Mouse (Mus musculus): ENCODE data around the gene Klhl30. TPM values are rescaled to one million over a fixed set of nuclear protein-coding genes. Genes with fewer than 3 reads are reported as not detected.

Gene Klhl30
- 0.37 and 2.6 TPM in 2 replicates for polyA plus RNA-seq (2015; fragmentation: Nextera tagmentation; extraction: Ambion mirVana)

DNA sequence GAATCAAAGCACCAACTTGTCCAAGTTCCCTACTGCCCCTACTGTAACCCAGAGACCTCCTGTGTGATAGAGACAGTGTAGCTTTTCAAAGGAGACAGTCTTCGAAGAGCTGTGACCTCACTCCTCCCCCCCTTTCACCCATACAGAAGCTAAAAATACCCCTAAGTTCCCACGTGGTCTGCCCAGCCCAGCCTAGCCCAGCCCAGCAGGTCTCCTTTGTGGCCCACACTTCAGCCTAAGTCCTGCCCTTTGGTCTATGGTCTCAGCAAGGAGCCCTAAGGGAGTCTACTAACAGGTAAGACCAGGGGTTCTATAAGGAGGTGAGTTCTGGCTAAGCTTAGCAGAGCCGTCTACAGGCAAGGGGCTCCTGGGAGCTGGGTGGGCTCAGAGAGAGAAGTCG lies at the start of gene Klhl30:
Gene Klhl30, plus strand, starts transcription at position 176 of the 400 bp plus-strand sequence.
- no peak within 1 kb of the TSS for H3K9ac ChIP-seq (ENCODE audit: low read length)
- H3K4me3 ChIP-seq (replicated peaks; ENCODE audit: low read length) = no peak within 1 kb of the TSS
- H3K4me2 ChIP-seq (ENCODE audit: low read depth, low read length) = no peak within 1 kb of the TSS
- H3K9me3 ChIP-seq (replicated peaks; ENCODE audit: control insufficient read depth, low read length) = no peaks in the 10 kb centered on the region
- H3K36me3 ChIP-seq (ENCODE audit: control insufficient read depth, insufficient read depth, low read length) = no peaks in the 10 kb centered on the region
- H3K4me1 ChIP-seq (ENCODE audit: control insufficient read depth, insufficient read depth, low read length) = 0 out of 2 replicates have a peak, but pooled peaks cover 3% of the 10 kb centered on the region
- H3K27ac ChIP-seq (ENCODE audit: low read length) = no peak within 1 kb of the TSS
- H3K27me3 ChIP-seq (ENCODE audit: control insufficient read depth, insufficient read depth, low read length) = peaks cover 10% of the 10 kb centered on the region
- 50% methylated on average over 4 of the region's 4 CpGs for WGBS
- ATAC-seq (ENCODE audit: insufficient read depth, low FRiP score) = no peak

- ATAC-seq (ENCODE audit: insufficient read depth, low FRiP score) = no peak
- Histone ChIP-seq H3K9ac (ENCODE audit: low read length) (no peak overlapping the region), H3K36me3 (ENCODE audit: control insufficient read depth, insufficient read depth, low read length) (0 out of 2 replicates have a peak, but pooled peaks cover 4% of the 10 kb centered on the region), H3K4me3 (replicated peaks; ENCODE audit: low read length) (no peak overlapping the region), H3K4me1 (ENCODE audit: control insufficient read depth, insufficient read depth, low read length) (peaks cover 17% of the 10 kb centered on the region), H3K27ac (ENCODE audit: low read length) (no peak overlapping the region), H3K4me2 (ENCODE audit: low read depth, low read length) (no peak overlapping the region), H3K9me3 (replicated peaks; ENCODE audit: control insufficient read depth, low read length) (no peaks in the 10 kb centered on the region), H3K27me3 (ENCODE audit: control insufficient read depth, insufficient read depth, low read length) (no peaks in the 10 kb centered on the region)
- 48% methylated on average over 3 of the region's 3 CpGs for WGBS
Observed at GRCm38 (mm10) chr1:91301206-91301920, 49.5 kb upstream of the Klhl30 start.

- H3K27ac ChIP-seq (ENCODE audit: low read length) = peak overlapping the region; percentile 22; the same call in 1 of the 2 replicates
- H3K27me3 ChIP-seq (ENCODE audit: control insufficient read depth, insufficient read depth, low read length) = no peaks in the 10 kb centered on the region
- 89% methylated on average over 3 of the region's 3 CpGs for WGBS
- ATAC-seq (ENCODE audit: insufficient read depth, low FRiP score) = no peak
- H3K9ac ChIP-seq (ENCODE audit: low read length) = no peak overlapping the region
- peaks cover 17% of the 10 kb centered on the region for H3K4me1 ChIP-seq (ENCODE audit: control insufficient read depth, insufficient read depth, low read length)
- no peak overlapping the region for H3K4me2 ChIP-seq (ENCODE audit: low read depth, low read length)
- no peaks in the 10 kb centered on the region for H3K9me3 ChIP-seq (replicated peaks; ENCODE audit: control insufficient read depth, low read length)
- no peak overlapping the region for H3K4me3 ChIP-seq (replicated peaks; ENCODE audit: low read length)
- H3K36me3 ChIP-seq (ENCODE audit: control insufficient read depth, insufficient read depth, low read length) = 0 out of 2 replicates have a peak, but pooled peaks cover 4% of the 10 kb centered on the region
Observed at GRCm38 (mm10) chr1:91302021-91302420, 48.8 kb upstream of the Klhl30 start.

GRCm38 (mm10) chr1:91304621-91305020 lies 46.2 kb upstream of the Klhl30 start:
- no peaks in the 10 kb centered on the region for H3K27me3 ChIP-seq (ENCODE audit: control insufficient read depth, insufficient read depth, low read length)
- H3K9ac ChIP-seq (ENCODE audit: low read length) = no peak overlapping the region
- H3K4me1 ChIP-seq (ENCODE audit: control insufficient read depth, insufficient read depth, low read length) = peaks cover 6% of the 10 kb centered on the region; the same call in 1 of the 2 replicates
- H3K9me3 ChIP-seq (replicated peaks; ENCODE audit: control insufficient read depth, low read length) = no peaks in the 10 kb centered on the region
- WGBS = 86% methylated on average over 4 of the region's 4 CpGs
- no peak overlapping the region for H3K4me2 ChIP-seq (ENCODE audit: low read depth, low read length)
- H3K27ac ChIP-seq (ENCODE audit: low read length) = no peak overlapping the region
- H3K36me3 ChIP-seq (ENCODE audit: control insufficient read depth, insufficient read depth, low read length) = 0 out of 2 replicates have a peak, but pooled peaks cover 16% of the 10 kb centered on the region
- H3K4me3 ChIP-seq (replicated peaks; ENCODE audit: low read length) = no peak overlapping the region
- no peak for ATAC-seq (ENCODE audit: insufficient read depth, low FRiP score)

DNA sequence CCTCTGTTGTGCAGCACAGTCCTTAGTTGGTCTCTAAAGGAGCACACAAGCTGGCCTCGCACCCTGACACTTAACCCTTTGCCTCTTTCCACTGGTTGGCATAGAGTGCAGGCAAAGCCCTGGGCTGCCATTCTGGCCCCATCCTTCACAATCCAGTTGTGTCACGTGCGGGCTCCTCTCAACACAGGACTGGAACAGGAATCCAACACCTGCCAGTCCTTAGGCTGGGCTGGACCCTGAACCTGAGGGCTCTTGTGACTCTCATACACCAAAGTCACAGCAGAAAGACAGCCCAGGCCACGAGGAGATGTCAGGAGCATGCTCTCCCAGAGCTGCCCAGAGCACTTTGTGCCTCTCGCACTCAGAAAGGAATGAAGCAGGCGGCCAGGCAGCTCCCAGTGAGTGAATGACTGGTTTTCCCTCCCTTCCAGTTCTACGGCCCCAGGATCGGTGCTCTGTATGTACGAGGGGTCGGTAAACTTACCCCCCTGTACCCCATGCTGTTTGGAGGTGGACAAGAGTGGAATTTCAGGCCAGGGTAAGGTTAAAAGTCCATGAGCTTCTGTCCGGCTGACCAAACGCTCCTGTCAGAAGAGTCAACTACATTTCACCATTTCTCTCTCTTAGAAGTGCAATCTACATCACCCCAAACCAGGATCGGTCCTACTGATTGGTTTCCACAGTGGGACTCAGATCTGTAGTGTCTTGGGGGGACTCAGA lies 41.3 kb upstream of the Klhl30 start:
- WGBS = 91% methylated on average over 13 of the region's 13 CpGs
- Histone ChIP-seq H3K4me1 (ENCODE audit: control insufficient read depth, insufficient read depth, low read length) (peaks cover 8% of the 10 kb centered on the region; the same call in 1 of the 2 replicates), H3K27ac (ENCODE audit: low read length) (no peak overlapping the region), H3K9ac (ENCODE audit: low read length) (no peak overlapping the region), H3K36me3 (ENCODE audit: control insufficient read depth, insufficient read depth, low read length) (0 out of 2 replicates have a peak, but pooled peaks cover 12% of the 10 kb centered on the region), H3K27me3 (ENCODE audit: control insufficient read depth, insufficient read depth, low read length) (no peaks in the 10 kb centered on the region), H3K4me2 (ENCODE audit: low read depth, low read length) (no peak overlapping the region), H3K4me3 (replicated peaks; ENCODE audit: low read length) (no peak overlapping the region), H3K9me3 (replicated peaks; ENCODE audit: control insufficient read depth, low read length) (no peaks in the 10 kb centered on the region)
- no peak for ATAC-seq (ENCODE audit: insufficient read depth, low FRiP score)

DNA sequence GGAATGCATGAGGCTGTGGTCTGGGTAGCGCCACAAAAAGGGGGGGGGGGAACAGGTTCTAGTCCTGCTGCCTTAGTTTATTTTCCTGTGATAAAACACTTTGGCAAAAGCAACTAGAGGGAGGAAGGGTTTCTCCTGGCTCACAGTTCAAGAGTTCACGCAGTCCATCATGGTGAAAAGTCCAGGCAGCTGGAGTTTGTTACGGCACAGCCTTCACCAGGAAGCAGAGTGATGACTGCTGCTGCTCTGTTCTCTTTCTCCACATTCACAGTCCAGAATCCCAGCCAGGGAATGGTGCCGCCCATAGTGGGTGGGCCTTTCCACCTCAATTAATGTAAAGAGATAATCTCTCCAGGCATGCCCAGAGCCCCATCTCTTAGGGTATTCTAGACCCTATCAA lies 38.5 kb upstream of the Klhl30 start:
- no peak for ATAC-seq (ENCODE audit: insufficient read depth, low FRiP score)
- Histone ChIP-seq H3K27me3 (ENCODE audit: control insufficient read depth, insufficient read depth, low read length) (no peaks in the 10 kb centered on the region), H3K27ac (ENCODE audit: low read length) (no peak overlapping the region), H3K4me2 (ENCODE audit: low read depth, low read length) (no peak overlapping the region), H3K4me1 (ENCODE audit: control insufficient read depth, insufficient read depth, low read length) (peaks cover 8% of the 10 kb centered on the region; the same call in 1 of the 2 replicates), H3K36me3 (ENCODE audit: control insufficient read depth, insufficient read depth, low read length) (0 out of 2 replicates have a peak, but pooled peaks cover 12% of the 10 kb centered on the region), H3K9me3 (replicated peaks; ENCODE audit: control insufficient read depth, low read length) (no peaks in the 10 kb centered on the region), H3K4me3 (replicated peaks; ENCODE audit: low read length) (no peak overlapping the region), H3K9ac (ENCODE audit: low read length) (no peak overlapping the region)
- 79% methylated on average over 4 of the region's 4 CpGs for WGBS

GRCm38 (mm10) chr1:91313251-91313650 lies 37.6 kb upstream of the Klhl30 start:
- Histone ChIP-seq H3K4me1 (ENCODE audit: control insufficient read depth, insufficient read depth, low read length) (peaks cover 8% of the 10 kb centered on the region; the same call in 1 of the 2 replicates), H3K9ac (ENCODE audit: low read length) (0 out of 2 replicates have a peak overlapping the region, but pooled peaks have one; percentile 13), H3K4me2 (ENCODE audit: low read depth, low read length) (no peak overlapping the region), H3K36me3 (ENCODE audit: control insufficient read depth, insufficient read depth, low read length) (0 out of 2 replicates have a peak, but pooled peaks cover 8% of the 10 kb centered on the region), H3K27ac (ENCODE audit: low read length) (peak overlapping the region; percentile 68), H3K27me3 (ENCODE audit: control insufficient read depth, insufficient read depth, low read length) (no peaks in the 10 kb centered on the region), H3K4me3 (replicated peaks; ENCODE audit: low read length) (no peak overlapping the region), H3K9me3 (replicated peaks; ENCODE audit: control insufficient read depth, low read length) (no peaks in the 10 kb centered on the region)
- peak; percentile 54; the same call in 1 of the 2 replicates for ATAC-seq (ENCODE audit: insufficient read depth, low FRiP score)
- 21% methylated on average over 5 of the region's 5 CpGs for WGBS

DNA sequence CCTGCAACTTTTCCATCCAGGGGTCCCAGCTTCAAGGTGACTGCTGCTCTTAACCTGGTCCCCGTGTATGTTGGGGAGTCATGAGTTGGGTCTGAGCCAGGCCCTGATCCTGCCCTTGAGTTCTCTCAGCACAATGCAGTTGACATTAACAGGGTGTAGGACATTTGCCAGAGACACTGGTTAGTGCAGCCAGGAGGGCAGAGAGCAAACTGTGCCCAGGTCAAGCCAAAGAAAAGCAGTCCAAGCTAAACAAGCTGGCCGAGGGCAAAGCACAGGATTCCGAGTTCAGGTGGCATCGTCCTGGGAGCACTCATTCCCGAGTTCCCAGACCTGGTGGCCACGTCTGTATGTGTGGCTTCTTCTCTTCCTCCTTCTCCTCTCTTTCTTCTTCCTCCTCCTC lies 33.2 kb upstream of the Klhl30 start:
- H3K9me3 ChIP-seq (replicated peaks; ENCODE audit: control insufficient read depth, low read length) = no peaks in the 10 kb centered on the region
- ATAC-seq (ENCODE audit: insufficient read depth, low FRiP score) = no peak
- H3K27ac ChIP-seq (ENCODE audit: low read length) = no peak overlapping the region
- no peaks in the 10 kb centered on the region for H3K27me3 ChIP-seq (ENCODE audit: control insufficient read depth, insufficient read depth, low read length)
- peaks cover 8% of the 10 kb centered on the region; the same call in 1 of the 2 replicates for H3K4me1 ChIP-seq (ENCODE audit: control insufficient read depth, insufficient read depth, low read length)
- no peak overlapping the region for H3K4me2 ChIP-seq (ENCODE audit: low read depth, low read length)
- 75% methylated on average over 6 of the region's 6 CpGs for WGBS
- no peak overlapping the region for H3K9ac ChIP-seq (ENCODE audit: low read length)
- no peak overlapping the region for H3K4me3 ChIP-seq (replicated peaks; ENCODE audit: low read length)
- H3K36me3 ChIP-seq (ENCODE audit: control insufficient read depth, insufficient read depth, low read length) = no peaks in the 10 kb centered on the region
